Mouse (Mus musculus): ENCODE data around the gene Dlx3. TPM values are rescaled to one million over a fixed set of nuclear protein-coding genes. Genes with fewer than 3 reads are reported as not detected.

Gene Dlx3
- polyA plus RNA-seq, 1 experiment: 0.33 TPM

DNA sequence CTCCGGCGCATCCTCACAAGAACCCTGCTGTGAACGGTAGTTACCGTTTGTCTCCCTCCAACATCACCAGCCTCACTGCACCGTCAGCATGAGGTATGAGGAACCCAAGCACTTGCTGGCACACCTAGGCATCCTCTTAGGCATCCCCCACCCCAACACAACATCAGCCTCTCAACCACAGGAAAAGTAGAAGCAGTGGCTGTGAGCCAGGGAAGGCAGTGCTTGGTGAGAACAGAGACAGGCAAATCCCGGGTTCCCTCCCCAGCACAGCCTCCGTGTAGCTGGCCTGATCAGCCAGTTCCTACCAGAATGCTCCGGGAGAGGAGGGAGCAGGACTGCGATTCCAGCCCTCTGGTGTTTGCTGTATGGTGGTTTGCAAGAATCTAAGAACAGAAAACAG, 28.8 kb downstream of the Dlx3 start:
- Histone ChIP-seq H3K27me3 (ENCODE audit: control insufficient read depth, insufficient read depth, low read length) (peaks cover 60% of the 10 kb centered on the region), H3K27ac (ENCODE audit: insufficient read depth, low read depth, low read length) (no peak overlapping the region), H3K4me3 (ENCODE audit: low read depth, low read length) (no peak overlapping the region), H3K36me3 (ENCODE audit: control insufficient read depth, insufficient read depth, low read length) (no peaks in the 10 kb centered on the region), H3K4me1 (ENCODE audit: control insufficient read depth, insufficient read depth, insufficient read length, low read length) (peaks cover 11% of the 10 kb centered on the region)
- TF ChIP-seq CTCF (IDR thresholded peaks at IDR 0.05; ENCODE audit: extremely low read depth, insufficient read length, insufficient replicate concordance, low read depth, low read length) (no peak), POLR2A (IDR thresholded peaks at IDR 0.05; ENCODE audit: low read depth, low read length) (no peak)
- 3% methylated on average over 9 of the region's 9 CpGs for WGBS

DNA sequence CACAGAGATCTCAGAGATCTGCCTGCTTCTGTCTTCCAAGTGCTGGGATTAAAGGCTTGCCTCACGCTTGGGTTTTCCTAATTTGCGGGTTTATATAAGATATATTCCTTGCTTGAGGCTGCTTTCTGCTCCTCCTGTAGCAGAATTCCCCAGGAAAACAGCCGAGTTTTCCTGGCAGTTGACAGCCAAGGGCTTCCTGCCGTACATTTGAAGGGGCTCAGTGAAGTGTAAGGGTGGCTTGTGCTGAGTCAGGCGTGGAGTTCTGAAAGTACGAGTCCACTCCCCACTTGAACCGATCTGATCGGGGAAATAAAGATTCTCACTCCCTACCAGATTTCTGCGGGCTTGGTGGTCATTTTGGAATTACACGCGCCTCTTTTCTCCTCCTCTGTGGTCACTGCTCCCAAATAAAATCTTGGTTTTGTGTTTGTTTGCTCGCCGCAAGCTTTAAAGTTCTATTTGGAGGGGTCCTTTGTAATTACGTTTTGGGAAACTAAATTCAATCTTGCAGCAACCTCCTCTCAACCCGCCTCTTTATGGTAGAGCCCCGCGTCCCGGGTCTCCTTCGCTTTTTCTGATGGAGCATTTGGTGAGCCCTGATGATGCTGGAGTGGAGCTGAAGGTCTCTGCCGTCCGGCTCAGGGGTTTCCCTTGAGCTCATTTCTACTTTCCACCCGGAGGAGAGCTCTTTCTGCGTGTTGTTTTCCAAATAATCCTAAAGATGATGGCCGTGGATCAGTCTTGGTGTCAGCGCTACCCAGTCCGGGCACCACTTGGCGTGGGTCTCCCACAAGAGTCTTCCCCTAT, 29.7 kb downstream of the Dlx3 start:
- H3K4me3 ChIP-seq (ENCODE audit: low read depth, low read length): no peak overlapping the region
- no peaks in the 10 kb centered on the region for H3K36me3 ChIP-seq (ENCODE audit: control insufficient read depth, insufficient read depth, low read length)
- peaks cover 52% of the 10 kb centered on the region for H3K27me3 ChIP-seq (ENCODE audit: control insufficient read depth, insufficient read depth, low read length)
- H3K4me1 ChIP-seq (ENCODE audit: control insufficient read depth, insufficient read depth, insufficient read length, low read length): peaks cover 11% of the 10 kb centered on the region
- 6% methylated on average over 27 of the region's 27 CpGs for WGBS
- TF ChIP-seq POLR2A (IDR thresholded peaks at IDR 0.05; ENCODE audit: low read depth, low read length) (no peak), CTCF (IDR thresholded peaks at IDR 0.05; ENCODE audit: extremely low read depth, insufficient read length, insufficient replicate concordance, low read depth, low read length) (no peak)
- H3K27ac ChIP-seq (ENCODE audit: insufficient read depth, low read depth, low read length): no peak overlapping the region

DNA sequence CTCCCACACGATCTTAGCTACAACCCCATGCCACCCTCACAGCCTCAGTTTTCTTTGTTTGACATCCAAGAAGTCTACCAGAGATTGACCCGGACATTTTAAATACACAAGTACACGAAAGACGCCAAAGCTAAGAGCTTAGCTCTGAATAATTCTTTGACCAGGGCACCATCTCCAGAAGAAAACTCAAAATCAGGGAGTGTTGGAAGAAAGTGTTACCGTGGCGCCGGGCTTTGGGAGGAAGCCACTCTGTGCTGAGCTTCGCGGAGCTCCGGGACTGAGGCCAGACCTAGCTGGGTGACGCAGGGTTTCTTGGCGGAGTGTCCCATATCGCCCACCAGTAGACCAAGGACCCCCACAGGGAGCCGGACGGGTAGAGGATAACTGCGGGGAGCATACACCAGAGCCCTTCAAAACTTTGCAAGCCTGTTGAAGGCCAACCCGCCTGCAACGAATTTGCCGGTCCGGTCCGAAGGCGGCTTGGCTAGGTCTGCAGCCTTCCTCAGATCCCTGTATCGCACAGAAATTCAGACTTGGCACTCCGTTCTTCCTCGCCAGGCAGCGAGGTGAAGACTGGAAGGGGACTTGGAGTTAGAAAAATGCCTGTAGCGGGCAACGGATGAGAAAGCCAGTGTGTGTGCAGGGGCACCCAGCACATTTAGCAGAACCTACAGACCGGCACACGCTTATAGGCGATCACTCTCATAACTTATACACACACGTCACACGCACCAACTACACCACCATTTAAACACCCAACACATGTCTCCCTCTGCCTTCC, 30.5 kb downstream of the Dlx3 start:
- Histone ChIP-seq H3K4me3 (ENCODE audit: low read depth, low read length) (no peak overlapping the region), H3K36me3 (ENCODE audit: control insufficient read depth, insufficient read depth, low read length) (no peaks in the 10 kb centered on the region), H3K27ac (ENCODE audit: insufficient read depth, low read depth, low read length) (no peak overlapping the region), H3K4me1 (ENCODE audit: control insufficient read depth, insufficient read depth, insufficient read length, low read length) (peaks cover 6% of the 10 kb centered on the region), H3K27me3 (ENCODE audit: control insufficient read depth, insufficient read depth, low read length) (peaks cover 44% of the 10 kb centered on the region)
- no peak for TF ChIP-seq CTCF (IDR thresholded peaks at IDR 0.05; ENCODE audit: extremely low read depth, insufficient read length, insufficient replicate concordance, low read depth, low read length)
- no peak for TF ChIP-seq POLR2A (IDR thresholded peaks at IDR 0.05; ENCODE audit: low read depth, low read length)
- WGBS: 6% methylated on average over 33 of the region's 33 CpGs

DNA sequence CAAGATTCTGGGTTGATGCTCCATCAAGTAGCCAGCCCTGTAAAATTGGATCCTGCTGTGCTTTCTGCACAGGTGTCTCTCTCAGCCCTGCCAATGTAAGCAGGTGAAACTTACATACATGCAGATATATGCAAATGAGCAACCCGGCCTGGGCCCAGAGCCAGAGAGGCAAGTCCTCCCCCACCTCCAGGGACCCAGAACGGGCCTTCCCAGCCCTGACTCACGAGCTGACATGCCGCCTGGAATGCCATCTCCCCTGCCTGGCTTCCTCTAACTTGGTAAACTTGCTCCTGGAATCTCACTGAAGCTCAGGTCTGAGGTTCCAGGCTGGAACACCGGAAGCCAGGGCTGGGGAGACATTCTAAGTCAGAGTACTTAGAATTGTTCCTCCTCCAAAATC, 33.2 kb downstream of the Dlx3 start:
- H3K4me1 ChIP-seq (ENCODE audit: control insufficient read depth, insufficient read depth, insufficient read length, low read length): no peaks in the 10 kb centered on the region; the same call in 1 of the 2 replicates
- H3K36me3 ChIP-seq (ENCODE audit: control insufficient read depth, insufficient read depth, low read length): no peaks in the 10 kb centered on the region
- WGBS: 56% methylated on average over 5 of the region's 5 CpGs
- H3K27ac ChIP-seq (ENCODE audit: insufficient read depth, low read depth, low read length): no peak overlapping the region
- peaks cover 32% of the 10 kb centered on the region for H3K27me3 ChIP-seq (ENCODE audit: control insufficient read depth, insufficient read depth, low read length)
- H3K4me3 ChIP-seq (ENCODE audit: low read depth, low read length): no peak overlapping the region
- TF ChIP-seq CTCF (IDR thresholded peaks at IDR 0.05; ENCODE audit: extremely low read depth, insufficient read length, insufficient replicate concordance, low read depth, low read length) (no peak), POLR2A (IDR thresholded peaks at IDR 0.05; ENCODE audit: low read depth, low read length) (no peak)

GRCm38 (mm10) chr11:95153681-95154080, 33.8 kb downstream of the Dlx3 start:
- no peak for TF ChIP-seq POLR2A (IDR thresholded peaks at IDR 0.05; ENCODE audit: low read depth, low read length)
- TF ChIP-seq CTCF (IDR thresholded peaks at IDR 0.05; ENCODE audit: extremely low read depth, insufficient read length, insufficient replicate concordance, low read depth, low read length): no peak
- no peaks in the 10 kb centered on the region; the same call in 1 of the 2 replicates for H3K4me1 ChIP-seq (ENCODE audit: control insufficient read depth, insufficient read depth, insufficient read length, low read length)
- no peak overlapping the region for H3K27ac ChIP-seq (ENCODE audit: insufficient read depth, low read depth, low read length)
- peaks cover 26% of the 10 kb centered on the region for H3K27me3 ChIP-seq (ENCODE audit: control insufficient read depth, insufficient read depth, low read length)
- no peak overlapping the region for H3K4me3 ChIP-seq (ENCODE audit: low read depth, low read length)
- no peaks in the 10 kb centered on the region for H3K36me3 ChIP-seq (ENCODE audit: control insufficient read depth, insufficient read depth, low read length)
- 81% methylated on average over 5 of the region's 5 CpGs for WGBS

DNA sequence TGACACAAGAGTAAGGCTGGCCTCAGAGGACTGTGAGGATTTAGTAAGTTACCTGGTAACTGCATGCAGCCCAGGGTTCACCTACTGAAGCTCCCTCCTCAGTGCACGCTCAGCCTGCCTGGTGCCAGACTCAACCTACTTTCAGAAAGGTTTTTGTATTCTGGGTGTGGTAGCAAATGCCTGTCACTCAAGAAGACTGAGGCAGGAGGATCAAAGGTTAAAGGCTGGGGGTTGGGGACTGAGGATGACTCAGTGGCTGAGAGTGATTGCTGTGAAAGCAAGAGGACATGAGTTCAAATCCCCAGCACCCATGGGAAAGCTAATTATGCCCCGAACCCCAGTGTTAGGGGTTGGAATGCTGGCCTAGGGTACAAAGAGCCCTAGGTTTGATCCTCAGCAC, 35.6 kb downstream of the Dlx3 start:
- Histone ChIP-seq H3K36me3 (ENCODE audit: control insufficient read depth, insufficient read depth, low read length) (no peaks in the 10 kb centered on the region), H3K27me3 (ENCODE audit: control insufficient read depth, insufficient read depth, low read length) (peaks cover 8% of the 10 kb centered on the region), H3K27ac (ENCODE audit: insufficient read depth, low read depth, low read length) (no peak overlapping the region), H3K4me3 (ENCODE audit: low read depth, low read length) (no peak overlapping the region), H3K4me1 (ENCODE audit: control insufficient read depth, insufficient read depth, insufficient read length, low read length) (no peaks in the 10 kb centered on the region; the same call in 1 of the 2 replicates)
- TF ChIP-seq POLR2A (IDR thresholded peaks at IDR 0.05; ENCODE audit: low read depth, low read length) (no peak), CTCF (IDR thresholded peaks at IDR 0.05; ENCODE audit: extremely low read depth, insufficient read length, insufficient replicate concordance, low read depth, low read length) (no peak)
- WGBS: 70% methylated on average over 2 of the region's 2 CpGs

GRCm38 (mm10) chr11:95157356-95157755, 37.4 kb downstream of the Dlx3 start:
- TF ChIP-seq CTCF (IDR thresholded peaks at IDR 0.05; ENCODE audit: extremely low read depth, insufficient read length, insufficient replicate concordance, low read depth, low read length): no peak
- TF ChIP-seq POLR2A (IDR thresholded peaks at IDR 0.05; ENCODE audit: low read depth, low read length): no peak
- WGBS: 59% methylated on average over 5 of the region's 5 CpGs
- no peaks in the 10 kb centered on the region for H3K27me3 ChIP-seq (ENCODE audit: control insufficient read depth, insufficient read depth, low read length)

More at GRCm38 (mm10) chr11:95157356-95157755, 37.4 kb downstream of the Dlx3 start:
- Histone ChIP-seq H3K4me3 (ENCODE audit: low read depth, low read length) (no peak overlapping the region), H3K27ac (ENCODE audit: insufficient read depth, low read depth, low read length) (no peak overlapping the region), H3K36me3 (ENCODE audit: control insufficient read depth, insufficient read depth, low read length) (no peaks in the 10 kb centered on the region), H3K4me1 (ENCODE audit: control insufficient read depth, insufficient read depth, insufficient read length, low read length) (no peaks in the 10 kb centered on the region; the same call in 1 of the 2 replicates)
